Mouse (Mus musculus): ENCODE measurements around the gene Fxyd6.

DNA sequence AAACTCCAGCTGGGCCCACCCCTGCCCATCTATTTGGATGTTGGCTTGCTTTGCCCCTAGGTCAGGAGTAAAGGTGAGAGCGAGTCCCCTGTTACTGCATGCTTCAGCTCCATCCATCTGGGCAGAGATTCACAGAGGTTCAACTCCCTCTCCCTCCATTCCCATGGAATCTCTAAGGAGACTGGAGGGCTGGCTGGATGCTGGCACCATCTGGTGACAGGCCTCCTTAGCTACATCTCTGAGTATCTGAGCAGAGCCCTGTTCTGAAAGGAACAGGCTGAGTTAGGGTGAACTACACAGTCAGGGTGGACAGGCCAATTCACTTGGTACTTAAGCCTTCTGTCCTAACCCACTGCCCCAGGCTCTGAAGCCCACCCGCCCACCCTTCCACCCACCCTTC is 40.6 kb downstream of the Fxyd6 start:
- TF ChIP-seq CTCF (IDR thresholded peaks at IDR 0.05; ENCODE audit: low read depth, low read length): no peak
- TF ChIP-seq POLR2A (IDR thresholded peaks at IDR 0.05; ENCODE audit: extremely low read depth, insufficient read depth, low read length): no peak

Data from liver, adult 2 months (tissue).